Mouse (Mus musculus): ENCODE measurements at regions not wholly inside any gene's neighbourhood (a gene's known extent, or its start where the extent isn't known, plus 50 kb on each side); places are given as distances from the start of the nearest gene placed in this dataset.
"Not testable (repeated sequence)": the region's sequence is repeated elsewhere in the genome, so short reads cannot be mapped to it uniquely, and the experiment has no call there.

GRCm38 (mm10) chr1:47646681-47647080 is 754.0 kb upstream of the Slc39a10 start:
- no peak for DNase-seq (ENCODE audit: low spot score in 2 of 2)

DNA sequence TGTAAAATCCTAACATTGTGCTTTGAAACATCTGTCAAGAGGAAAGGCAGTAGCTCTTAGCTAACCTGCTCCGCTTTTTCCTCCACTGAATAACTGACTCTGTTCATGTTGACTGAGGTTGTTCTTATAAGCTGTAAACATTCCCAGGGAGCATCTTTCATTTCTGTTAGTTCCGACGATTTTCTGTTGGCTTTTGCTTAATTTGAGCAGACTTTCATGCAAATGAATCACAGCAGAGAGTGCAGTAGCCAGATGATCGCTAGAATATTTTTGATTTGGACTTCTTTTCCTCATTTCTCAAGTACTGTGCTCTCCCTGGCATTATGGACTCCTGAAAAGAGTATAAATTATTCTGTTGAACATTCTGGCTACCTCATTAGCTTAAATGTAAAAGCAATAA is 713.9 kb upstream of the Slc39a10 start:
- no peak for DNase-seq (ENCODE audit: low spot score in 2 of 2)

GRCm38 (mm10) chr1:47603989-47604360 is 711.3 kb upstream of the Slc39a10 start:
- no peak for DNase-seq (ENCODE audit: low spot score in 2 of 2)

DNA sequence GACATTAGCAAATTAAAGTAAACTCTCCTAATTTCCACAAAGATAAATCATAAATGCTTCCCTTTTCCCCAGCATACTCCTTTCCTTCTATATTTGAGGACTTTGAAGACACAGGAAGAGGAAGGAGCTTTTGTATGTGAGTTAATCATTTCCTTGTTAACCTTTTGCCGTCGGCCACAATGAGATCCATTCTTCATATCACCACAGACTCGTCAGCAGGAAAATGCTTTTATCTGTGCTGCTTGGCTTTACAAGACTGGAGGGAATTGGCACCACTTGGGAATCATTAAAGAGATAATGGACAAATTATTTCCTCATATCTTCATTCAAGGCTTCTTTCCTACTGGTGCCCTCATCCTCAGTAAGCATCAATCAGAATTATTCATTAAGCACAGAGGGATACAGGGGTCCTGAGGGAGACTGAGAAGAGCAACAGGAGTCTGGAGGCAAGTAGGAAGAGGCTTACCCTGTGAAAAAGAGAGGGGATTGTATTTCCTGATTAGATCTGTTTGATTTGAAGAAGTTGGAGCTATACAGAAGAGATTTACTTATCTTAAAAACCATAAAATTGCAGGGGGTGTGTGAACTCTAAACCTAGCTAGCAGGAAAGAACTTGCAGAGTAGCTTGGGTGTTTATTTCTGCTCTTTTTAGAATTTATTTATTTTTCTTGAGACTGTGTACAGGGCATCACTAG is 710.8 kb upstream of the Slc39a10 start:
- DNase-seq (ENCODE audit: low spot score in 2 of 2) = no peak

- DNase-seq (ENCODE audit: low spot score in 2 of 2) = not testable (repeated sequence)
Observed at GRCm38 (mm10) chr1:47593641-47594040, 701.0 kb upstream of the Slc39a10 start.

- DNase-seq (ENCODE audit: low spot score in 2 of 2) = no peak
Observed at GRCm38 (mm10) chr1:47545606-47546005, 653.0 kb upstream of the Slc39a10 start.

DNA sequence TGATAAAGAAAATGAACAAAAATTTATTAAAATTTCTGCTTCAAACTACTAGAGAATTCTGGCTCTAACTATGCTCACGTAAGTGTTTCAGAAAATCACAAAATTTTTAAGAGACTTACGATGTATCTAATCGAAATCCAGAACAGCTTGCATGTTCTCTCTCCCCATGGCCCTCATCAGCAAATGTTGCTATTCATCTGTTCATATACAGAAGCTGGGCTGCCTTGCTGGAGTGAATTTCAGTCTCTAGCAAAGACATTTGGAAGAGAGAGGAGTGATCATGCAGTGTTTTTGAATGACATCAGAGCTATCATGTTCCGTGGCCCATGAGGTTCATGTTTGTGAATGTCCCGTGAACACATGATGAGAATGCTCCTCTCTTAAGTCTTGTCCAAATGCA is 618.8 kb upstream of the Slc39a10 start:
- DNase-seq (ENCODE audit: low spot score in 2 of 2) = no peak

GRCm38 (mm10) chr1:47507801-47508200 is 615.1 kb upstream of the Slc39a10 start:
- DNase-seq (ENCODE audit: low spot score in 2 of 2) = no peak

GRCm38 (mm10) chr1:47488581-47489204 is 596.0 kb upstream of the Slc39a10 start:
- peak; percentile 14 to 24 for DNase-seq (ENCODE audit: low spot score in 2 of 2)

DNA sequence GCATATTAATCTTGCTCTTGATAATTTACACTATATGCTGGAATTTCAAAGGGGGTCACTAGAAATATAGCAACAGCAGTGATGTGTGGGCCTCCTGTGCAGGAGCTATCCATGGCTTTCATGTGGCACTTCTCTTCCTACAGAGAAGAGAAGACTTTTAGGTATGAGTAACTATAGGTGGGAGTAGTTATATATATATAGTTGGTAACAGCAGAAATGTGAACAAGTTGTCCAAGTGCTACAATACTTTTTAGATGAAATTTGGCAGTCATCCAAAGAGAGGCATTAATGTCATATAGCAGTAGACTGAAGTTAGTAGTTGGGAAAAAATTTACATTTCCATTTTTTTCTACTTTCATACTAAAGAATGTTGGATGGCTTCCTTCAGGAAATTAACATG is 593.4 kb upstream of the Slc39a10 start:
- peak in 1 of 2 experiments; percentile 14 for DNase-seq (ENCODE audit: low spot score in 2 of 2)

DNA sequence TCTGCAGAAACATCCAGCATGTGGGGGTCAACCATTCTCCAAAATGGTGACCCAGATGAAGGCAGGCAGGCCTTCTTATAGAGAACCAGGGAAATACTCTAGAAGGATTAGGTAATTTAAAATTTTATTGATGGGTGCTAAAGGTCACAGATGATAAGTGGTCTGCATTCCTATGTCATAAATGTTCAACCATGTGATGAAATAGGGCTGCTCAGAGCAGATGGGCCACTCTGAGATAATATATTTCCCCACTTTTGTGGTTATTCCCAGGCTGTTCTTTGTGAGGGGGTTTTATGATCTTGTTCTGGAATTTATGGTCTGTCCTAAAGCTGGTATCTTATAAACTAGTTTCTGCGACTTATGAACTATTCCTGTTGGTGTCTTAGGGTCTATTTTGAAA is 586.4 kb upstream of the Slc39a10 start:
- DNase-seq (ENCODE audit: low spot score in 2 of 2) = no peak

GRCm38 (mm10) chr1:47466573-47467253 is 574.1 kb upstream of the Slc39a10 start:
- DNase-seq (ENCODE audit: low spot score in 2 of 2) = no peak

DNA sequence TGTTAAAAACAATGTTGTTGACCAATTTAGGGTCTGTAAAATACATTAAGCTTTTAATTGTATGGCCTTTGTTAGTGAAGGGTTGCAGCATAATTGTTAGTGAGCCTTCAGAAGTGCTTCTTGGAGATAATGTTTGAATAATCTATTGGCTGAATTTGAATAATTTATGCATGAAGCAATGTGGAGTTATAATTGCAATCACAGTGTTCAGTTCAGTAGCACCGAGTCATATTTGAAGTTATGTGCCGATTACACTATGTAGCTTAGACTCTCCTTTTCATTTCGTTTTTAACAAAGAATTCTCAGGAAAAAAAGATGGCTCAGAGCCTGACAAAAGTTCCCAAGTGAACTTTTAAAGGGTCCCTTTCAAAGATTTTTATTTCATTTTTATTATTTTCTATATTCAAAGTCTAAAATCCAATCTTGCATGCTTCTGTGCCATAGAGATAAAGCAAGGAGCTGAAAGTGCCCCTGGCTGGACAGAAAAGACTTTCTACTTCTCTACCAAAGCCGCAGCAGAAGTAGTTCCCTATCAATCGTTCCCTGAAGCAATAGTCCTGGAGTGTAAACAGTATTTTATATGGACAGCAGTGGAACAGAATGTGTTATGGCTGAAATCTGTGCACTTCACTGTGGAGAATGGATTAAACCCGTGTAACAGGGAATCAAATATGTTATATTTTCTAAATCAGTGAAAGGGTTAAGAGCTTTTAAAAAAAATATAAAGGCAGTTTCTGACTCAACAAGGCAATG is 556.3 kb upstream of the Slc39a10 start:
- no peak for DNase-seq (ENCODE audit: low spot score in 2 of 2)

DNA sequence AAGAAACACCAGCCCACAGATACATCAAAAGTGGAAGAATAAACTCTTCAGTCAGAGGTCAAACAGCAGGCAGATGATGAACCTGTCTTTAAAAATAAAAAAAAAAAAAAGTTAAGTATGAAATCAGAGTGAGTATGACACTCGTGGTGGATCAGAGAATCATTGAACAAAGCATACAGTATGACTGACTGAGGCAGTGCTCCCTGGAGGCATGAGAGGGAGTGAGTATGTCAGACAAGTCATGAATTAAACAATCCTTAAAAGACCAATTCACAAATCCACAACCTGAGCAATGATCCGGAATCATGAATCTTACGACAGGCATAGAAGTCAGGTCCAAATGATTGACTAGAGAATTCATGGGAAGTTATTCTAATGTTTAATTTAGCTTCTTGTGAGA is 555.4 kb upstream of the Slc39a10 start:
- no peak for DNase-seq (ENCODE audit: low spot score in 2 of 2)

- DNase-seq (ENCODE audit: low spot score in 2 of 2) = no peak
Observed at GRCm38 (mm10) chr1:47446021-47446420, 553.4 kb upstream of the Slc39a10 start.

- no peak for DNase-seq (ENCODE audit: low spot score in 2 of 2)
Observed at GRCm38 (mm10) chr1:47432829-47433228, 540.2 kb upstream of the Slc39a10 start.

DNA sequence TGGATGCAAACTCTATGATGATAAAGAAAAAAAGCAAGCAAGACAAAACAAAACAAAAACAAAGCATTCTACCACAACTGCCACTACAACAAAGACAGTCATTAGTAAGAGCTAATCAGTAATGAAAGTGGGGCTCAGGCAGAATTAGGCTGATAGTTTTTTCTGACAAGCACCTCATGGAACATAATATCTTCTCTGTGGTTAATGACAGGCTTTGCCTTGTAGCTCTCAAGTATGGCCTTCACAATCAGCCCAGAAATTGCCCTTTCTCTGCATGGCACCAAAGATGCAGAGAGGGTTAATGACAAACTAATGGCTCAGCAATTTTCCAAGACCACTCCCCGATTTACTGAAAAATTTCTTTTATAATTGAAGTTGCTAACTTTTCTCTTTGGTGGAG is 512.5 kb upstream of the Slc39a10 start:
- no peak for DNase-seq (ENCODE audit: low spot score in 2 of 2)

DNA sequence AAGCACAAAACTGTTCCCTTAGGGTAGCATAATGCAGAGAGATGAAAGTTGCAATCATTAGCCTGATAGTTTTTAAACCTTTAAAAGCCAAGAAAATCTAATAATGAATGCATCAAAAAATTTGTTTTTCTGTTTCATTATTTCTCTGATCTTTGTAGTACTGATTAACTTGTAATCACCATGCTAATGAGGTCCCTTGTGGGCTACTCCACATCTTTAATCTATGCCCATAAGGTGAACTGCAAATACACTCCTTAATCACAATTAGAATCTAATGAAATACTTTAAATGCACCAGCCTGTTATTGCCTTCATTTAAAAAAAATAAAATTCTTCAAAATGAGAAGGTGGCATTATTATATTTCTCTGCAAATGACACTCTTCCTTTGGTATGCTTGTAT is 493.9 kb upstream of the Slc39a10 start:
- no peak for DNase-seq (ENCODE audit: low spot score in 2 of 2)

GRCm38 (mm10) chr1:47378795-47379194 is 486.1 kb upstream of the Slc39a10 start:
- DNase-seq (ENCODE audit: low spot score in 2 of 2) = no peak

GRCm38 (mm10) chr1:47339718-47340439 is 447.2 kb upstream of the Slc39a10 start:
- DNase-seq (ENCODE audit: low spot score in 2 of 2) = no peak

DNA sequence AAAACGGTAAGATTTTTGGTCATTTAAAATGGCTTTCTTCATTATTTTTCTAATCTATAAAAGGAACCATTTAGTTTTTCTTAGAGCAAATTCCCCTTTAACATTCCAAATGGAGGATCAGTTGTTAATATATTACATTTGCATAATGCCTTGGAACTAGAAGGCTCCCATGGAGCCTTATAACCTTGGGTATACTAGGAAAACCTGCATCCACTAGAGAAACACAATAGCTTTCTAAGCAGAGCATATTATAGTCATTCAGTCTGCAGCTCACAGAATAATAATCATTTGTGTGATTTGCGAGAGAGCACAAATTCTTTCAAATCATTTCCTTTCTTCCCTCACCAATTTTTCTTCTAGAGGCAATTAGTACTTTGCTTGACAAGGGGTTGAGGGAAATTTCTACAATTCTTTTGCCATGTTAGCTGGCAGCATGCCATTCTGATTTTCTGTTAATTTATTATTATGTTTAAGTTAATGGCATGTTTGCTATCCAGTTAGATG is 418.0 kb upstream of the Slc39a10 start:
- no peak for DNase-seq (ENCODE audit: low spot score in 2 of 2)

DNA sequence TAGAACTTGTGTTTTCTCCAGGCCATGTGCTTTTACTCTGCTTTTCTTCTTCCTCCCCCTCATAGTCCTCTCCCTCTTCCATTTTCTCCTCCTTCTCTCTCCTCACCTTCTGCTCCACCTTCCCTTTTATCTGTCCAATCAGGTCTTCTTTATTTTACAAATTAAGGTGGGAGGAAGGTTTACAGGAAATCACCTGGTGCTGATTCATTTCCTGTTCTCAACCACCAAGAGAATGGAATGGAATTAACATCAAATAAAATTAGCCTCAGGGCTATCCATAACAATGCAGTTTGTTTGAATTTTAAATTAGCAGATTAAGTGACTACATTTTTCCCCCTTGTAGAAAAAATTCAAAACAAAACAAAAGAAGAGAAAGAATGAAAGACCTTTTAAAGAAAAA is 414.3 kb upstream of the Slc39a10 start:
- DNase-seq (ENCODE audit: low spot score in 2 of 2) = no peak

All from right cerebral cortex, adult 2 months (tissue).